Mouse (Mus musculus): ENCODE results near the gene P3h4. TPM values are rescaled to one million over a fixed set of nuclear protein-coding genes. Genes with fewer than 3 reads are reported as not detected.
"Not testable (repeated sequence)": the region's sequence is repeated elsewhere in the genome, so short reads cannot be mapped to it uniquely, and the experiment has no call there.

P3h4 gene
- polyA plus RNA-seq, 1 experiment from 2014 or later: 38.5 TPM

DNA sequence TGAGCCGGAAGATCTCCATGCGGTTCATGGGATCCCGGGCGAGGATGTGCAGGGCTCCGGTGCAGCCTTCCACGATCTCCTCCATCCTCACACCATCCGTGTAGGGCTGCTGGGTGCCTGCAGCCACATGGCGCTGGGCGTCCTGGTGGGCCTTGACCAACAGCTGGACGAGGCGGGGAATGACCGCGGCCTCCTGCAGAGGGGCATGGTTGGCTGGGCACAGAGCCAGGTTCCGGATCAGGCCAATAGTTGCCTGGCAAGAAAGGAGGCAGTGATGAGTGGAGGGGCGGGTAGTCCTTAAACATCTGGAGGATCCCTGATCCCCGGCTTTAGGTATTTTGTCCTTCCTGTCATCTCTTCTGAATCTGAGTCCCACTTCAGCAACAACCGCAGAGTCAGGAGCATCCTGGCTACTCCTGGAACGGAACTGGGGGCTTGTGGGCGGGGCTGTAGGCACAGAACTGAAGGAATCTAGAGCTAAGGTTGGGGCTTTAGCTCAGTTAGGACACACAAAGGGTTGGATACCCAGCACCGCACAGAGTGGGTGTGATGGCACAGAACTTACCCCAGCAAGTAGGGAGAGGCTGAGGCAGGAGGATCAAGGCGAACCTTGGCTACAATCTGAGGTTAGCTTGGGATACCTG is 37.8 kb downstream of the P3h4 start:
- no peak for ATAC-seq
- Histone ChIP-seq H3K4me2 (ENCODE audit: low read depth, low read length) (no peak overlapping the region), H3K9ac (ENCODE audit: low read depth, low read length) (no peak overlapping the region), H3K4me1 (ENCODE audit: control insufficient read depth, insufficient read depth, low read length) (no peaks in the 10 kb centered on the region), H3K27ac (ENCODE audit: low read length) (no peak overlapping the region), H3K9me3 (ENCODE audit: control insufficient read depth, low read length) (no peaks in the 10 kb centered on the region), H3K36me3 (ENCODE audit: control insufficient read depth, insufficient read depth, low read length) (peaks cover 43% of the 10 kb centered on the region), H3K4me3 (ENCODE audit: low read length) (no peak overlapping the region), H3K27me3 (replicated peaks; ENCODE audit: control insufficient read depth, insufficient read depth, low read length) (no peaks in the 10 kb centered on the region)
- WGBS: 90% methylated on average over 21 of the region's 21 CpGs

DNA sequence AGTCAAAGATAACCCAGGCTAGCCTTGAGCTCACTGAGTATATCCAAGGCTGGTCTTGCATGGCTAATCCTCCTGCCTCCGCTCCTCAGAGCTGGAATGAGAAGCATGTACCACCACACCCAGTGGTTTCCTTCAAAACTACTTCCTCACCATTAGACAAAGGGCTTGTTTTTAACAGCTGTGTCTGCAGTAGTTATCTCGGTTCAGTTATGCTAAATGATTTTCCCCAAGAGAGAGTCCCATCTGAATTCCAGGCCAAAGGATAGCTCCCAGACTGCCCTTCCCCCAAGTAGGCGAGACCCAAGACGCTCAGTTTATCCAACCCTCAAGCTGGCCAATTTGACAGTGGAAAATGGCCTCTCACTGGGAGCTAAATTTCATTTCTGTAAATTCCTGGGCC is 38.6 kb downstream of the P3h4 start:
- 78% methylated on average over 4 of the region's 4 CpGs for WGBS
- Histone ChIP-seq H3K36me3 (ENCODE audit: control insufficient read depth, insufficient read depth, low read length) (peaks cover 44% of the 10 kb centered on the region), H3K4me2 (ENCODE audit: low read depth, low read length) (no peak overlapping the region), H3K9me3 (ENCODE audit: control insufficient read depth, low read length) (no peaks in the 10 kb centered on the region), H3K27me3 (replicated peaks; ENCODE audit: control insufficient read depth, insufficient read depth, low read length) (no peaks in the 10 kb centered on the region), H3K9ac (ENCODE audit: low read depth, low read length) (no peak overlapping the region), H3K27ac (ENCODE audit: low read length) (no peak overlapping the region), H3K4me1 (ENCODE audit: control insufficient read depth, insufficient read depth, low read length) (no peaks in the 10 kb centered on the region), H3K4me3 (ENCODE audit: low read length) (no peak overlapping the region)
- ATAC-seq: no peak

GRCm38 (mm10) chr11:100375127-100375526 is 39.5 kb downstream of the P3h4 start:
- ATAC-seq: no peak
- Histone ChIP-seq H3K4me3 (ENCODE audit: low read length) (no peak overlapping the region), H3K4me2 (ENCODE audit: low read depth, low read length) (no peak overlapping the region), H3K9me3 (ENCODE audit: control insufficient read depth, low read length) (no peaks in the 10 kb centered on the region), H3K27ac (ENCODE audit: low read length) (no peak overlapping the region), H3K4me1 (ENCODE audit: control insufficient read depth, insufficient read depth, low read length) (no peaks in the 10 kb centered on the region), H3K27me3 (replicated peaks; ENCODE audit: control insufficient read depth, insufficient read depth, low read length) (no peaks in the 10 kb centered on the region), H3K9ac (ENCODE audit: low read depth, low read length) (no peak overlapping the region), H3K36me3 (ENCODE audit: control insufficient read depth, insufficient read depth, low read length) (peaks cover 41% of the 10 kb centered on the region)
- 88% methylated on average over 9 of the region's 9 CpGs for WGBS

DNA sequence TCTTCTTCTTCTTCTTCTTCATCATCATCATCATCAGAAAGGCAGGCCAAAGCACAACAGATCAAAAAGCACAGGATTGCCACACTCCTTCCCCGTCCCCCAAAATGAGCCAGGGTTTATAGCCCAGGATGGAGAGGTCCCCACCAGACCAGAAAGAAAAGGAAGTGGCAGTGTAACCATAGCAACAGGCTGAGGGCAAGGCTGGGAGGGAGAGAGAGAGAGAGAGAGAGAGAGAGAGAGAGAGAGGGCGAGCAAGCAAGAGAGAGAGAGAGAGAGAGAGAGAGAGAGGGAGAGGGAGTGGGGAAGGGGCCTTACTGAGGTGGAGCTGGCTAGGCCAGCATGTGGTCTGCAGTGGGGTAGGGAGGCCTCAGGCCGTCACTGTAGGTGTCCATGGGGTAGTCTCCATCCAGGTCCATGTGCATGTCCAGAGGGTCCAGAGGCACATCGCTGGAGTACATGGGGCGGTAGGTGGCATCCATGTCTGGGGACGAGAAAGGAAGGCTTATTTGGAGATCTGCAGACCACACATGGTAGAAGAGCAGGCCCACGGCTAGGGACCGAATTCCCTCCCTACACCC is 42.6 kb downstream of the P3h4 start:
- H3K27ac ChIP-seq (ENCODE audit: low read length): no peak overlapping the region
- no peak overlapping the region for H3K4me3 ChIP-seq (ENCODE audit: low read length)
- no peak overlapping the region for H3K9ac ChIP-seq (ENCODE audit: low read depth, low read length)
- no peaks in the 10 kb centered on the region for H3K27me3 ChIP-seq (replicated peaks; ENCODE audit: control insufficient read depth, insufficient read depth, low read length)
- ATAC-seq: no peak
- no peak overlapping the region for H3K4me2 ChIP-seq (ENCODE audit: low read depth, low read length)
- peaks cover 32% of the 10 kb centered on the region for H3K36me3 ChIP-seq (ENCODE audit: control insufficient read depth, insufficient read depth, low read length)
- 73% methylated on average over 8 of the region's 8 CpGs for WGBS
- H3K9me3 ChIP-seq (ENCODE audit: control insufficient read depth, low read length): no peaks in the 10 kb centered on the region
- no peaks in the 10 kb centered on the region for H3K4me1 ChIP-seq (ENCODE audit: control insufficient read depth, insufficient read depth, low read length)

DNA sequence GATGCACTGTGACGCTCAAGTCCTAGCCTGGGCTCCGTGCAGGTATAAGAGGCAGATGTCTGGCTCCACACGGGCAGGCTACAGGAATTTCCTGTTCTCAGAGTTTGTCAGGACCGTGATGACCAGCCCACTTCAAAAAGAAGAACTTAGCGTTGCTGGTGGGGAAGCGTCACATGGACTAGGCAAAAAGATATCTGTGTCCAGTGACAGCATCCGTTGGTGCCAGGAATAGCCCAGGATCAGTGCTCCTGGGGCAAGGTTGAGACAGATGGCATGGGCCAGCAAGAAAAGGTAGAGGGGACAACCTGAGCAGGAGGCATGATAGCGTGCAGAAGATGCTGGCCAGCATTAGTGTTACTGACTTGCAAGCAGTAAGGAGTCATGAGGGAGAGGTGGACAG is 44.8 kb downstream of the P3h4 start:
- no peak overlapping the region for H3K9ac ChIP-seq (ENCODE audit: low read depth, low read length)
- H3K9me3 ChIP-seq (ENCODE audit: control insufficient read depth, low read length): no peaks in the 10 kb centered on the region
- no peak overlapping the region for H3K27ac ChIP-seq (ENCODE audit: low read length)
- WGBS: 77% methylated on average over 8 of the region's 8 CpGs
- no peak overlapping the region for H3K4me3 ChIP-seq (ENCODE audit: low read length)
- no peak overlapping the region for H3K4me2 ChIP-seq (ENCODE audit: low read depth, low read length)
- H3K27me3 ChIP-seq (replicated peaks; ENCODE audit: control insufficient read depth, insufficient read depth, low read length): no peaks in the 10 kb centered on the region
- ATAC-seq: no peak
- peaks cover 19% of the 10 kb centered on the region for H3K36me3 ChIP-seq (ENCODE audit: control insufficient read depth, insufficient read depth, low read length)
- H3K4me1 ChIP-seq (ENCODE audit: control insufficient read depth, insufficient read depth, low read length): no peaks in the 10 kb centered on the region

GRCm38 (mm10) chr11:100369145-100369544 is 45.5 kb downstream of the P3h4 start:
- Histone ChIP-seq H3K9ac (ENCODE audit: low read depth, low read length) (no peak overlapping the region), H3K36me3 (ENCODE audit: control insufficient read depth, insufficient read depth, low read length) (peaks cover 15% of the 10 kb centered on the region), H3K4me3 (ENCODE audit: low read length) (no peak overlapping the region), H3K4me1 (ENCODE audit: control insufficient read depth, insufficient read depth, low read length) (no peaks in the 10 kb centered on the region), H3K27me3 (replicated peaks; ENCODE audit: control insufficient read depth, insufficient read depth, low read length) (no peaks in the 10 kb centered on the region), H3K9me3 (ENCODE audit: control insufficient read depth, low read length) (no peaks in the 10 kb centered on the region), H3K4me2 (ENCODE audit: low read depth, low read length) (no peak overlapping the region), H3K27ac (ENCODE audit: low read length) (no peak overlapping the region)
- 66% methylated on average over 7 of the region's 7 CpGs for WGBS
- ATAC-seq: no peak

DNA sequence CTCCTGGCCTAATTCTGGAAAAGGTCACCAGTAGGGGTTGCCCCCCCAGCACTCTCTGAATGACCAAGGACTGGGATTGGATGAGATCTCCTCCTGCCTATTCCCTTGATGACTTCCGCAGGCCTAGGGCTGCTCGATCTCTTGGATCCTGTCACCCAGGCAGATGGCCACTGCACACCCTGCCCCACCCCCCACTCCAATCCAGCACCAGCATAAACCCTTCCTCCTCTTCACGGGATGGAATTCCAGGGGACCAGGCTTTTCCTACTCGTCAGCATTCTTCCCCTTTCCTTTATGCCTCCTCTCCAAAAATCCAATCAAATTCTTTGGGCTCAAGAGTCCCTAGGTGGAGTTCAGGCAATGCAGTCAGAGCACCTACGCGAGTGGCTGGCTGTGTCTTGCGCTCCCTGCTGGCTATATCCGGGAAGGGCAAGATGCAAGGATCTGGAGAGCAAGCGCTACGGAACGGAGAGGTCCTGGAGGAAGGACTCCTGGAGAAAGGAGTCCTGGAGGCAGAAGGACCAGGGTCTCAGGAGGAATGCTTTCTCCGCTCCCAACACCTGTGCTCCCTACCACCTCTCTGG is 51.6 kb downstream of the P3h4 start:
- ATAC-seq: peak; percentile 47
- no peak overlapping the region for H3K4me3 ChIP-seq (ENCODE audit: low read length)
- H3K27me3 ChIP-seq (replicated peaks; ENCODE audit: control insufficient read depth, insufficient read depth, low read length): no peaks in the 10 kb centered on the region; the same call in 1 of the 2 replicates
- no peak overlapping the region for H3K4me2 ChIP-seq (ENCODE audit: low read depth, low read length)
- no peak overlapping the region for H3K27ac ChIP-seq (ENCODE audit: low read length)
- no peaks in the 10 kb centered on the region for H3K9me3 ChIP-seq (ENCODE audit: control insufficient read depth, low read length)
- no peak overlapping the region for H3K9ac ChIP-seq (ENCODE audit: low read depth, low read length)
- WGBS: 19% methylated on average over 12 of the region's 12 CpGs
- no peaks in the 10 kb centered on the region for H3K36me3 ChIP-seq (ENCODE audit: control insufficient read depth, insufficient read depth, low read length)
- H3K4me1 ChIP-seq (ENCODE audit: control insufficient read depth, insufficient read depth, low read length): no peaks in the 10 kb centered on the region

GRCm38 (mm10) chr11:100362209-100362978 is 52.2 kb downstream of the P3h4 start:
- Histone ChIP-seq H3K4me2 (ENCODE audit: low read depth, low read length) (no peak overlapping the region), H3K36me3 (ENCODE audit: control insufficient read depth, insufficient read depth, low read length) (no peaks in the 10 kb centered on the region), H3K4me3 (ENCODE audit: low read length) (no peak overlapping the region), H3K9ac (ENCODE audit: low read depth, low read length) (no peak overlapping the region), H3K9me3 (ENCODE audit: control insufficient read depth, low read length) (no peaks in the 10 kb centered on the region), H3K27me3 (replicated peaks; ENCODE audit: control insufficient read depth, insufficient read depth, low read length) (no peaks in the 10 kb centered on the region; the same call in 1 of the 2 replicates), H3K4me1 (ENCODE audit: control insufficient read depth, insufficient read depth, low read length) (no peaks in the 10 kb centered on the region), H3K27ac (ENCODE audit: low read length) (no peak overlapping the region)
- peak; percentile 46; the same call in 1 of the 2 replicates for ATAC-seq
- WGBS: 13% methylated on average over 8 of the region's 8 CpGs

GRCm38 (mm10) chr11:100361059-100361458 is 53.6 kb downstream of the P3h4 start:
- not testable (repeated sequence) for H3K27ac ChIP-seq (ENCODE audit: low read length); H3K36me3 ChIP-seq (ENCODE audit: control insufficient read depth, insufficient read depth, low read length); H3K4me1 ChIP-seq (ENCODE audit: control insufficient read depth, insufficient read depth, low read length); ATAC-seq; H3K4me2 ChIP-seq (ENCODE audit: low read depth, low read length); H3K9me3 ChIP-seq (ENCODE audit: control insufficient read depth, low read length); H3K27me3 ChIP-seq (replicated peaks; ENCODE audit: control insufficient read depth, insufficient read depth, low read length); H3K4me3 ChIP-seq (ENCODE audit: low read length); H3K9ac ChIP-seq (ENCODE audit: low read depth, low read length)
- no CpG with 5 or more reads among the region's 13 CpGs for WGBS

Data from intestine, embryonic 16.5 days (tissue).